Mouse (Mus musculus): Measurements from ENCODE around the gene Olfr1134. TPM values are rescaled to one million over a fixed set of nuclear protein-coding genes. Genes with fewer than 3 reads are reported as not detected.
"Not testable (repeated sequence)": the region's sequence is repeated elsewhere in the genome, so short reads cannot be mapped to it uniquely, and the experiment has no call there.

Gene Olfr1134
- not detected in 2 replicates for polyA plus RNA-seq (2012)

GRCm38 (mm10) chr2:87658360-87658759 is at the start of gene Olfr1134:
Gene Olfr1134, minus strand, starts transcription at chr2:87658460.
- no peak for TF ChIP-seq GATA1 (IDR thresholded peaks at IDR 0.05; ENCODE audit: low read length)

GRCm38 (mm10) chr2:87693847-87694246 is 35.6 kb upstream of the Olfr1134 start, which contains the start of gene Olfr1136:
Gene Olfr1136, minus strand, starts transcription at chr2:87693947.
- TF ChIP-seq GATA1 (IDR thresholded peaks at IDR 0.05; ENCODE audit: low read length), result no peak

- no peak for TF ChIP-seq GATA1 (IDR thresholded peaks at IDR 0.05; ENCODE audit: low read length)
These were observed 15.3 kb upstream of the Olfr1134 start, which contains the start of gene Olfr1135 for GRCm38 (mm10) chr2:87673564-87673963. Gene Olfr1135, minus strand, starts transcription at chr2:87673664.

- TF ChIP-seq GATA1 (IDR thresholded peaks at IDR 0.05; ENCODE audit: low read length), result no peak
These were observed 11.0 kb downstream of the Olfr1134 start, which contains the start of gene Olfr1133 for GRCm38 (mm10) chr2:87647274-87647673. Gene Olfr1133, minus strand, starts transcription at chr2:87647374.

- no peak for TF ChIP-seq GATA1 (IDR thresholded peaks at IDR 0.05; ENCODE audit: low read length)
These were observed 15.8 kb downstream of the Olfr1134 start for GRCm38 (mm10) chr2:87642441-87642840.

- no peak for TF ChIP-seq GATA1 (IDR thresholded peaks at IDR 0.05; ENCODE audit: low read length)
These were observed 20.8 kb downstream of the Olfr1134 start, which contains the start of gene Olfr1132 for GRCm38 (mm10) chr2:87637435-87637834. Gene Olfr1132, minus strand, starts transcription at chr2:87637535.

- TF ChIP-seq GATA1 (IDR thresholded peaks at IDR 0.05; ENCODE audit: low read length), result no peak
These were observed 31.5 kb downstream of the Olfr1134 start, which contains the start of gene Olfr1131 for GRCm38 (mm10) chr2:87626804-87627203. Gene Olfr1131, plus strand, starts transcription at chr2:87627104.

- not testable (repeated sequence) for TF ChIP-seq GATA1 (IDR thresholded peaks at IDR 0.05; ENCODE audit: low read length)
These were observed 52.3 kb downstream of the Olfr1134 start, which contains the start of gene Olfr1130 for GRCm38 (mm10) chr2:87605912-87606311. Gene Olfr1130, plus strand, starts transcription at chr2:87606212.

Other genes with a start within 250 kb of the Olfr1134 start
- not detected in 2 replicates for gene Olfr1123, start 241.8 kb downstream of the Olfr1134 start, polyA plus RNA-seq (2012)
- not detected in 2 replicates for gene Olfr1124, start 228.2 kb downstream of the Olfr1134 start, polyA plus RNA-seq (2012)
- not detected in 2 replicates for gene Olfr1126, start 204.5 kb downstream of the Olfr1134 start, polyA plus RNA-seq (2012)
- gene Pramel7, start 161.4 kb downstream of the Olfr1134 start, polyA plus RNA-seq (2012), result not detected in 2 replicates
- not detected in 2 replicates for gene Pramel6, start 151.9 kb downstream of the Olfr1134 start, polyA plus RNA-seq (2012)
- gene Olfr153, start 126.7 kb downstream of the Olfr1134 start, polyA plus RNA-seq (2012), result not detected in 2 replicates
- gene Olfr1128, start 112.9 kb downstream of the Olfr1134 start, polyA plus RNA-seq (2012), result not detected in 2 replicates
- gene Olfr1129, start 84.6 kb downstream of the Olfr1134 start, polyA plus RNA-seq (2012), result not detected in 2 replicates
- not detected in 2 replicates for gene Olfr1130, start 52.2 kb downstream of the Olfr1134 start, polyA plus RNA-seq (2012)
- not detected in 2 replicates for gene Olfr1131, start 31.4 kb downstream of the Olfr1134 start, polyA plus RNA-seq (2012)
- not detected in 2 replicates for gene Olfr1132, start 20.9 kb downstream of the Olfr1134 start, polyA plus RNA-seq (2012)
- gene Olfr1133, start 11.1 kb downstream of the Olfr1134 start, polyA plus RNA-seq (2012), result not detected in 2 replicates
- not detected in 2 replicates for gene Olfr1135, start 15.2 kb upstream of the Olfr1134 start, polyA plus RNA-seq (2012)
- not detected in 2 replicates for gene Olfr1136, start 35.5 kb upstream of the Olfr1134 start, polyA plus RNA-seq (2012)
- gene Olfr1137, start 54.7 kb upstream of the Olfr1134 start, polyA plus RNA-seq (2012), result not detected in 2 replicates
- gene Olfr1138, start 81.5 kb upstream of the Olfr1134 start, polyA plus RNA-seq (2012), result not detected in 2 replicates
- not detected in 2 replicates for gene Olfr1140, start 85.3 kb upstream of the Olfr1134 start, polyA plus RNA-seq (2012)
- not detected in 2 replicates for gene Olfr1141, start 95.5 kb upstream of the Olfr1134 start, polyA plus RNA-seq (2012)
- not detected in 2 replicates for gene Olfr152, start 121.0 kb upstream of the Olfr1134 start, polyA plus RNA-seq (2012)
- not detected in 2 replicates for gene Olfr1143, start 142.1 kb upstream of the Olfr1134 start, polyA plus RNA-seq (2012)
- gene Olfr1145, start 151.4 kb upstream of the Olfr1134 start, polyA plus RNA-seq (2012), result not detected in 2 replicates
- not detected in 2 replicates for gene Olfr1148, start 172.1 kb upstream of the Olfr1134 start, polyA plus RNA-seq (2012)
- gene Olfr1150-ps1, start 185.5 kb upstream of the Olfr1134 start, polyA plus RNA-seq (2012), result not detected in 2 replicates
- gene Olfr1151, start 197.4 kb upstream of the Olfr1134 start, polyA plus RNA-seq (2012), result not detected in 2 replicates
- not detected in 2 replicates for gene Olfr1152, start 208.0 kb upstream of the Olfr1134 start, polyA plus RNA-seq (2012)
- gene Olfr1153, start 236.5 kb upstream of the Olfr1134 start, polyA plus RNA-seq (2012), result not detected in 2 replicates
- gene Olfr1154, start 246.7 kb upstream of the Olfr1134 start, polyA plus RNA-seq (2012), result not detected in 2 replicates